Mouse (Mus musculus): ENCODE measurements around the gene Camk1d. TPM values are rescaled to one million over a fixed set of nuclear protein-coding genes. Genes with fewer than 3 reads are reported as not detected.

The Camk1d gene
- polyA plus RNA-seq, 1 experiment from 2014 or later: 2.4 TPM

DNA sequence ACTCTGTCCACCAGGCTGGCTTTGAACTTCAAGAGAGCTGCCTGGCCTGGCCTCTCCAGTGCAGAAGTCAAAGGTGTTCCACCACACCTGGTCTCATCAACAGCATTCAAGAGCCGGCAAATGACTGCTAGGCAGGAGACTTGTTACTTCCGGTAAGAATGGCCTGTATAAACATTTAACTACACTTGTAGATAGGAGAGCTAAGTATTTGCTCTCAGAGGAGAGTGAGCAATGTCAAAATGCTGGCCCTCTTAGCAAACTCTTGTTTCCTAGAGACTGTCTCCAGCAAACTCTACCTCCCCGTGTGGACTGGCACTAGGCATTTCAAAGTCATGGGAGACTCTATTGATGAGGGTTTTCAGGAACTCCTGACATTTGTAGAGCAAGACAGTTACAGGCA lies 56.3 kb downstream of the Camk1d start:
- 51% methylated on average over 3 of the region's 3 CpGs for WGBS
- no peak overlapping the region for H3K9ac ChIP-seq
- H3K4me3 ChIP-seq: no peak overlapping the region
- no peak overlapping the region for H3K27ac ChIP-seq
- H3K4me2 ChIP-seq: no peak overlapping the region
- ATAC-seq (replicated peaks; ENCODE audit: insufficient number of reproducible peaks, insufficient read depth, low FRiP score, low read depth): no peak
- H3K9me3 ChIP-seq (replicated peaks): no peaks in the 10 kb centered on the region
- H3K4me1 ChIP-seq (replicated peaks): no peaks in the 10 kb centered on the region
- no peaks in the 10 kb centered on the region for H3K27me3 ChIP-seq
- no peaks in the 10 kb centered on the region for H3K36me3 ChIP-seq

DNA sequence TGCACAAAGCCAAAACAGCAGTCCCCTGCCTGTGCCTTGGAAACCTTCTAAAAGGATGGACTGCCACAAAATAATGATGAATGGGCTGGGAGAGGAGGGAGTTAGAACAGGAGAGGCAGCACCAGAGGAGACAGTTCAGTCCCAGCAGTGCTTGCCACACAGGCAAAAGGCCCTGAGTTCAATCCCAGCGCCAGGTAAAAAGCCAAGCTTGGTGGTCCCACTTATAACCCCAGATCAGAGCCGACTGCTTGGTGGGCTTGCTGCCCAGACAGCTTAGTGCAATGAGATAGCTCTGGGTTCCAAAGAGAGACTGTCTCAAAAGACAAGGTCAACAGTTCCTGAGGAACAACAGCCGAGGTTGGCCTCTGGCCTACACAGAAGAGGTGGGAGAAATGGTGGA lies 58.0 kb downstream of the Camk1d start:
- H3K27me3 ChIP-seq: no peaks in the 10 kb centered on the region
- no peak for ATAC-seq (replicated peaks; ENCODE audit: insufficient number of reproducible peaks, insufficient read depth, low FRiP score, low read depth)
- H3K4me1 ChIP-seq (replicated peaks): no peaks in the 10 kb centered on the region
- no peak overlapping the region for H3K4me2 ChIP-seq
- H3K27ac ChIP-seq: no peak overlapping the region
- no peak overlapping the region for H3K9ac ChIP-seq
- 76% methylated on average over 3 of the region's 3 CpGs for WGBS
- H3K4me3 ChIP-seq: no peak overlapping the region
- no peaks in the 10 kb centered on the region for H3K9me3 ChIP-seq (replicated peaks)
- H3K36me3 ChIP-seq: no peaks in the 10 kb centered on the region

DNA sequence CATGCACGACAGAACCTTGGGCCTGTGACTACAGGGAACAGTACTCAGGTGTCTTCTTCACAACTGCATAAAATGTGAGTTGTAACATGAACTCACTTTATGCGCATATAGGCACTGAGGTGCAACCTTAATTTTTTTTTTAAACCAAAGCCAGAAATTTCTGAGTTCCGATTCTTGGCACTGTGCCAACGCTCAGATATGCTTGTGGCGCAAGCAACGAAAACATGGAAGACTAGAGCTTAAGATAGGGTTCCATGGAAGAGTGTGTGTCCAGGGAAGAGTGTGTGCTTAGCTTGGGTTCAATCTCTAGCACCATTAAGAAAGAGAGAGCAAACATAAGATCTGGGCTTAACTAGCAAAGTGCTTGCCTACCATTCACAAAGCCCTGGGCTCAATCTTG lies 62.2 kb downstream of the Camk1d start:
- no peaks in the 10 kb centered on the region for H3K27me3 ChIP-seq
- no peaks in the 10 kb centered on the region for H3K4me1 ChIP-seq (replicated peaks)
- no peaks in the 10 kb centered on the region for H3K9me3 ChIP-seq (replicated peaks)
- no peaks in the 10 kb centered on the region for H3K36me3 ChIP-seq
- H3K27ac ChIP-seq: no peak overlapping the region
- no peak overlapping the region for H3K4me3 ChIP-seq
- H3K9ac ChIP-seq: no peak overlapping the region
- ATAC-seq (replicated peaks; ENCODE audit: insufficient number of reproducible peaks, insufficient read depth, low FRiP score, low read depth): no peak
- 66% methylated on average over 6 of the region's 6 CpGs for WGBS
- H3K4me2 ChIP-seq: no peak overlapping the region

DNA sequence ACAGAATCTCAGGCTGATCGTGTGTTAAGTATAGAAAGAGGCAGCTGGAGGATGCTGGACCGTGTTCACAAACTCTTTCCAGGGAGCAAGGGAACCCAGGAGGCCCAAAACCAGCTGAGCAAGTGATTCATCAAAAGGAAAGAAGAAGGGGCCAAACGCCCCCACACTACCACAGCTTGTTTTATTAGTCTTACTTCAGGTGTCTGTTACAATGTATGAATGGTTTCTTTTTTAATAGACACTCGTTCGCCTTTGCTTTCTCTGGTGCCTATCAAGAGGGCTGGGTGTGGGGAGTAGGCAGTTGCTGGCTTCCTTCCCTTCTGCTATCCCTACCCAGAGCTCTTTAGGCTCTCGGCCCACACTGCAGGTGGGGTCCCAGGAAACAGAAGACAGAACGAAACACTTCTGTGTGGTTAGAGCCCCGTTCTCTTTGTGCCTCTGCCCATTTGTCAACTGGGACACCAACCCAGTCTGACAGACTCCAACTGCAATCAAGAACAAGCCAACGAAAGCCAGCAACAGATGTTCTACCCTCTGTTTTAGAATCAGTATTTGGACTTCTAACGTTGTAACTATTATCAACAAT lies 62.9 kb downstream of the Camk1d start:
- no peak overlapping the region for H3K9ac ChIP-seq
- no peak overlapping the region for H3K4me2 ChIP-seq
- no peaks in the 10 kb centered on the region for H3K36me3 ChIP-seq
- WGBS: 73% methylated on average over 10 of the region's 10 CpGs
- no peak overlapping the region for H3K27ac ChIP-seq
- ATAC-seq (replicated peaks; ENCODE audit: insufficient number of reproducible peaks, insufficient read depth, low FRiP score, low read depth): no peak
- no peak overlapping the region for H3K4me3 ChIP-seq
- H3K4me1 ChIP-seq (replicated peaks): no peaks in the 10 kb centered on the region
- no peaks in the 10 kb centered on the region for H3K27me3 ChIP-seq
- no peaks in the 10 kb centered on the region for H3K9me3 ChIP-seq (replicated peaks)

DNA sequence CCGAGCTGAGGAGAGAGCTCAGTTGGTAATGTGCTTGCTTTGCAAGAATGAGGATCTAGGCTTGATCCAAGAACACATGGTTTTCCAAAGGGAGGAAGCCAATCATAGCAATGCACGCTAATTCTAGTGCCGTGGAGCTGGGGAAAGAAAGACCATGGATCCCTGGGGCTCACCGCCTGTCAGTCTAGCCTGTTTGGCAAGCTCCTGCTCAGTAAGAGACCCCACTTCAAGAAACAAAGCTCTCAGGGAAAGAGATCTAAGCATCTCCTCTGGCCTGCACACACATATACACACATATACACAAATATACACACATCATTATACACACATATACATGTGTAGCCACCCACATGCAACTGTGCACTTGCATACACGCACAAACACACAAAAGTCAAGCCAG lies 65.1 kb downstream of the Camk1d start:
- no peak for ATAC-seq (replicated peaks; ENCODE audit: insufficient number of reproducible peaks, insufficient read depth, low FRiP score, low read depth)
- Histone ChIP-seq H3K4me1 (replicated peaks) (no peaks in the 10 kb centered on the region), H3K27ac (no peak overlapping the region), H3K9me3 (replicated peaks) (no peaks in the 10 kb centered on the region), H3K9ac (no peak overlapping the region), H3K4me3 (no peak overlapping the region), H3K27me3 (no peaks in the 10 kb centered on the region), H3K4me2 (no peak overlapping the region), H3K36me3 (no peaks in the 10 kb centered on the region)
- 81% methylated on average over 5 of the region's 5 CpGs for WGBS

DNA sequence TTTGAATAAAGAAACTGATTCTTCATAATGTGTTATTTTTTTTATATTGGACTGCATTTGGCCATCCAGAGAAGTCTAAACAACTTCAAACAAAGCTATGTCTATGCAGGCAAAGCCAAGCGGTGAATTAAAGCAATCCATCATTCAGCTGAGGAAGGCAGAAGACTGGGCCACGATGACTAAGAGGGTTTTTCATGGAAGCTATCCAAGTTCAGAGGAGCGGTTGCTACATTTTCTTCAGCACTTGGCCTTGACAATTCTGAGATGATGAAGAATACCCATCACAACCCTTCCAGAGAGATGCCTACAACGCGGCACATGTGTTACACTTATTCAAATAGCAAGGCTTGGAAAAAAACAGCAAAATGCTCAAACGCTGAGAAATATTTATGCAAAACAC lies 65.6 kb downstream of the Camk1d start:
- H3K36me3 ChIP-seq: no peaks in the 10 kb centered on the region
- H3K27ac ChIP-seq: no peak overlapping the region
- no peaks in the 10 kb centered on the region for H3K9me3 ChIP-seq (replicated peaks)
- WGBS: 71% methylated on average over 6 of the region's 6 CpGs
- H3K27me3 ChIP-seq: no peaks in the 10 kb centered on the region
- H3K4me1 ChIP-seq (replicated peaks): no peaks in the 10 kb centered on the region
- no peak overlapping the region for H3K9ac ChIP-seq
- H3K4me2 ChIP-seq: no peak overlapping the region
- no peak overlapping the region for H3K4me3 ChIP-seq
- ATAC-seq (replicated peaks; ENCODE audit: insufficient number of reproducible peaks, insufficient read depth, low FRiP score, low read depth): no peak

DNA sequence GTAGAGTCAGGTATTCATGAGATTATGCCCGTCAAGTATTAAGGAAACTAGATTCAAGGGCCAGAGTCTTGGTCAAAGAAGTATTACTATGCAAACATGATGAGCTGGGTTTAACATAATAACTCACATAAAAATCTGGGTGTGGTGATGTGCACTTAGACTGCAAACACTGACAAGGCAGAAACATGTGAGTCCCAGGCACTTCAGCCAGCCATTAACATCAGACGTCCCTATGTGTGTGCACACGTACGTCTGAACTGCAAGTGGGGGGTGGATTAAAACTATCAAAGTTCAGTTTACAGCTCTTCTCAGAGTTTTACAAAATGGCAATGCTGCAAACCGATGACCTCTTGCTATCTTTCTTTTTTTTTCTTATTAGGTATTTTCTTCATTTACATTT lies 68.0 kb downstream of the Camk1d start:
- H3K9ac ChIP-seq: no peak overlapping the region
- 83% methylated on average over 5 of the region's 5 CpGs for WGBS
- no peaks in the 10 kb centered on the region for H3K27me3 ChIP-seq
- H3K9me3 ChIP-seq (replicated peaks): no peaks in the 10 kb centered on the region
- H3K4me3 ChIP-seq: no peak overlapping the region
- no peak overlapping the region for H3K4me2 ChIP-seq
- H3K27ac ChIP-seq: no peak overlapping the region
- H3K4me1 ChIP-seq (replicated peaks): no peaks in the 10 kb centered on the region
- H3K36me3 ChIP-seq: no peaks in the 10 kb centered on the region
- ATAC-seq (replicated peaks; ENCODE audit: insufficient number of reproducible peaks, insufficient read depth, low FRiP score, low read depth): no peak

DNA sequence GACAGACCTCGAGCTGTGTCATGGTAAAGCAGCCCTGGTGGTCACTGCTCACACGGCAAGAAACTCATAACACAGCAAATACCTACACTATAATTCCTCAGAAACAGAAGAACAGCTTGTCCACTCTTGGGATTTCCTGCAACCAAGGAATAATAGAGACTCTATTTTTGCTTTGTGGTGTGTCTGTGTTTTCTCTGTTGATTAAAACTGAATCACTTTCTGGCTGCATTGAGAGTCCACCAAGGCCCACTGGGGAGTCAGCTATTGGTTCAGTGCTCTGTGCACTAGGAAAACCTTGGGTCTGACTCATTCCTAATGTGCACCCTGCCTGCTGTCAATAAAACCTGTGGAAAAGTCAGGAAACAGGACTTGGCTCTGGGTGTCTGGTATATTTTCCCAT lies 68.7 kb downstream of the Camk1d start:
- Histone ChIP-seq H3K27ac (no peak overlapping the region), H3K4me2 (no peak overlapping the region), H3K9ac (no peak overlapping the region), H3K4me3 (no peak overlapping the region), H3K9me3 (replicated peaks) (no peaks in the 10 kb centered on the region), H3K27me3 (no peaks in the 10 kb centered on the region), H3K4me1 (replicated peaks) (no peaks in the 10 kb centered on the region), H3K36me3 (no peaks in the 10 kb centered on the region)
- WGBS: 77% methylated on average over 2 of the region's 2 CpGs
- ATAC-seq (replicated peaks; ENCODE audit: insufficient number of reproducible peaks, insufficient read depth, low FRiP score, low read depth): no peak

DNA sequence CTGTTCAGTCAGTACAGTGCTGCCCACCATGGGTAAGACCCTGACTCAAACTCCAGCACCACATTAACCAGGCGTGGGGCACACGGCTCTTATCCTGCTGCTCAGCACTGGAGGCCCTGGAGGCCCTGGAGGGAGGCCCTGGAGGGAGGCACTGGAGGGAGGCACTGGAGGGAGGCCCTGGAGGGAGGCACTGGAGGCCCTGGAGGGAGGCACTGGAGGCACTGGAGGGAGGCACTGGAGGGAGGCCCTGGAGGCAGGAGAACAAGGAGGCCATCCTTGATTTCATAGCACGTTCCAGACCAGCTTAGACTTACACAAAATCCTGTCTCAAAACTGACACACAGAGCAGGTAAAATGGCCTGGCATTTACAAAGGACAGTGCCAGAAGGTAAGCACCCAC lies 70.4 kb downstream of the Camk1d start:
- Histone ChIP-seq H3K27ac (no peak overlapping the region), H3K27me3 (no peaks in the 10 kb centered on the region), H3K9me3 (replicated peaks) (no peaks in the 10 kb centered on the region), H3K36me3 (no peaks in the 10 kb centered on the region), H3K4me2 (no peak overlapping the region), H3K9ac (no peak overlapping the region), H3K4me1 (replicated peaks) (no peaks in the 10 kb centered on the region), H3K4me3 (no peak overlapping the region)
- 81% methylated on average over 3 of the region's 3 CpGs for WGBS
- ATAC-seq (replicated peaks; ENCODE audit: insufficient number of reproducible peaks, insufficient read depth, low FRiP score, low read depth): no peak

DNA sequence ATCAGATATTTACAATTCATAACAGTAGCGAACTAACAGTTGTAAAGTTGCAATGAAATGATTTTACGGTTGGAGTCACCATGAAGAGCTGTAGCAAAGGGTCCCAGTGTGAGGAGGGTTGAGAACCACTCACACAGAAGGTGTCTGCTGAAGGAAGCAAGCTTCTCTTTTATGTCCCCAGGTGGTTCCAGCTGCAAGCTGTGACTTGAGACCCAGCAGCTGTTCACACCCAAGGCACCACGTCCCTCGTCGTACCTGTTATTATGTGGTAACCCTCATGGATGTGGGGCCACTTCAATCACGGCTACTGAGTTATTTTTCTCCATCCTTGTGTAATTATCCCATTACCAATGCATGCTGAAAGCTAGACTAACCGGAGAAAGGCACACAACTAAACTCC lies 71.1 kb downstream of the Camk1d start:
- WGBS: 58% methylated on average over 7 of the region's 7 CpGs
- H3K4me3 ChIP-seq: no peak overlapping the region
- no peaks in the 10 kb centered on the region for H3K9me3 ChIP-seq (replicated peaks)
- no peaks in the 10 kb centered on the region for H3K27me3 ChIP-seq
- no peak for ATAC-seq (replicated peaks; ENCODE audit: insufficient number of reproducible peaks, insufficient read depth, low FRiP score, low read depth)
- no peak overlapping the region for H3K4me2 ChIP-seq
- no peak overlapping the region for H3K9ac ChIP-seq
- H3K4me1 ChIP-seq (replicated peaks): no peaks in the 10 kb centered on the region
- no peaks in the 10 kb centered on the region for H3K36me3 ChIP-seq
- no peak overlapping the region for H3K27ac ChIP-seq

DNA sequence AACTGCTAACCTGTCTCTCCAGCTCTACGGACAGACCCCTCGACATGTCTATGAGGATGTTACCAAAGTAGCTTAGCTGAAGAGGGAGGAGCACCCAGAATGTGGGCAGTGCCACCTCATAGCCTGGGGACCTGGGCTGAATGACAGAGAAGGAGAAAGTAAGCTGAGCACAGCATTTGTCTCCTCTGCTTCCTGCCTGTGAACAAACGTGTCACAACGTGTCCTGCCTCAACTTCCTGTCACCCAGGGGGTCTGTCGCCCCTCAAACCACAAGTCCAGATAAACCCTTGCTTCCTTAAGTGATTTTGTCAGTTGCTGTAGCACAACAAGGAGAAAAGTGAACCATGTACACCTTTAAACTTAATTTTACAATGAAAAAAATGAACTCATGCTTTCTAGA lies 71.7 kb downstream of the Camk1d start:
- no peak for ATAC-seq (replicated peaks; ENCODE audit: insufficient number of reproducible peaks, insufficient read depth, low FRiP score, low read depth)
- Histone ChIP-seq H3K4me2 (no peak overlapping the region), H3K9me3 (replicated peaks) (no peaks in the 10 kb centered on the region), H3K27ac (no peak overlapping the region), H3K4me3 (no peak overlapping the region), H3K4me1 (replicated peaks) (no peaks in the 10 kb centered on the region), H3K36me3 (no peaks in the 10 kb centered on the region), H3K27me3 (no peaks in the 10 kb centered on the region), H3K9ac (no peak overlapping the region)
- 29% methylated on average over 5 of the region's 5 CpGs for WGBS

DNA sequence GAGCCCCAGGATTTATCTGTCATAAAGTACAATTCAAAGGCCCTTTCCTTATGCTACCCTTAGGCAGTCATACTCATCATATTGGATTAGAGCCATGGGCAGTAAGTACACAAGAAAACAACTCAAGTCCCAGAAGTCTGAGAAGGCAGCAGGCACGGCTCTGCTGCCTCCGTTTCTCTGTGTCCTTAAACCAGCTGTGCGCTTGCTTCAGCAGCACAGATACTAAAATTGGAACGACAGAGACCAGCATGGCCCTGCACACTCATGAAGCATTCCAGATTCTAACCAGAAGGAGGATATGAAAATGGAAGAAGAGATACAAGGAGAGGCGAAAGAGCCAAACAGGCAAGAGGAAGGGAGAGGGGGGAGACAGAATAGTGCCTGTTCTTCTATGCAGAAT lies 72.6 kb downstream of the Camk1d start:
- H3K27ac ChIP-seq: no peak overlapping the region
- no peaks in the 10 kb centered on the region for H3K4me1 ChIP-seq (replicated peaks)
- no peak overlapping the region for H3K9ac ChIP-seq
- H3K9me3 ChIP-seq (replicated peaks): no peaks in the 10 kb centered on the region
- H3K27me3 ChIP-seq: no peaks in the 10 kb centered on the region
- no peak for ATAC-seq (replicated peaks; ENCODE audit: insufficient number of reproducible peaks, insufficient read depth, low FRiP score, low read depth)
- H3K4me2 ChIP-seq: no peak overlapping the region
- H3K4me3 ChIP-seq: no peak overlapping the region
- no peaks in the 10 kb centered on the region for H3K36me3 ChIP-seq
- 27% methylated on average over 5 of the region's 5 CpGs for WGBS

Data from heart, embryonic 15.5 days (tissue).